Mouse (Mus musculus): ENCODE data around the gene Ptprb. TPM values are rescaled to one million over a fixed set of nuclear protein-coding genes. Genes with fewer than 3 reads are reported as not detected.

The Ptprb gene
- total and polyA plus RNA-seq, 3 experiments, result 14.8 to 66.3 (median 63.1) TPM

DNA sequence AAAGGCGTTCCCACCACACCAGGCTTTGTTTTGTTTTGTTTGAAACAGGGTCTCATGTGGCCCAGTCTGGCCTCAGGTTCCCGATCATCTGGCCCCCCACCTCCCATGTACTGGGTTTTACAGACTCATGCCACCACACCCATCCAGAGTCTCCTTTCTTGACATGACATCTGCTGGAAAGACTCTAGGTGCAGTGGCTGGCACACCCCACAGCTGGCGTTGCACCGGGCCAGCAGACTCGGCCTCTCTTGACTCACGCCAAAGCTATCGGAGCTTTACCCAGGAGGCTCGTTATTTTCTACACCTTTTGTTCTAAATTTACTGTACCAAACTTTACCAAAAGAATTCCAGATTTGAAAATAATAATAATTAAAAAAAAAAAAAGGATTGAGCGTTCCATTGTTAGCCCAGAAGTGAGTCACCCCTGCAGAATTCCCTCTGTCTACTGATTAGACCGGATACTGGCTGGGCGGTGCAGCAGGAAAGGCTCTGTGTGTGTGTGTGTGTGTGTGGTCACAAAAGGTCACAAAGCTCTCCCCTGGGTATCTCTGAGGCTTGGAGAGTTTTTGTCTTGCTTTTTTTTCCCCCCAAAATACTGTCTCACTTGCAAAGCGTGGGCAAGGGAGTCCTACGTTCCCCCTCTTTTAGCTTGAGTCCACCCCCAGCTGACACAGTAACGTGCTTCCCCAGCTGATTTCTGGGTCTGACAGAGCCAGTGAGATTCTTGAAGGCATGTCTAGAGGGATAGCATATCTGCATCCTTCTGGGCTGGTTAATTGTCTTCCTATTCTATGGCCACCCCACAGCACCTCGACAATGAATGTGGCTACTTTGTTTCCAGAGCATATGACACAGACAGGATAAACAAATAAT, 8.5 kb upstream of the Ptprb start:
- WGBS, result 22% methylated on average over 15 of the region's 15 CpGs
- no peaks in the 10 kb centered on the region for H3K79me2 ChIP-seq (replicated peaks; ENCODE audit: control insufficient read depth, insufficient read depth, low read length)
- H3K4me3 ChIP-seq, result no peak overlapping the region
- TF ChIP-seq CTCF (IDR thresholded peaks at IDR 0.05) (peak; percentile 46), EP300 (IDR thresholded peaks at IDR 0.05; ENCODE audit: insufficient read depth, low read depth, low read length) (peak; percentile 96), POLR2A (IDR thresholded peaks at IDR 0.05; ENCODE audit: insufficient read depth, low read depth, low read length) (peak; percentile 59)
- peak; percentile 70 to 82 for DNase-seq
- H3K9ac ChIP-seq (ENCODE audit: low read depth, low read length), result no peak overlapping the region
- H3K36me3 ChIP-seq (ENCODE audit: control insufficient read depth, insufficient read depth, low read length), result peaks cover 13% of the 10 kb centered on the region
- no peaks in the 10 kb centered on the region for H3K27me3 ChIP-seq (ENCODE audit: control insufficient read depth, insufficient read depth, low read length)
- H3K27ac ChIP-seq, result peak overlapping the region; percentile 89
- intact Hi-C loops (cut with DNase I), result loop anchor here (1.0 to 2.0 kb wide), 4 partner anchors 22 to 58 kb away; no protein-coding TSS in a partner anchor
- H3K4me1 ChIP-seq (ENCODE audit: control insufficient read depth, insufficient read depth, low read length), result peaks cover 21% of the 10 kb centered on the region

GRCm38 (mm10) chr10:116267434-116267822, 7.9 kb upstream of the Ptprb start:
- Histone ChIP-seq H3K36me3 (ENCODE audit: control insufficient read depth, insufficient read depth, low read length) (peaks cover 13% of the 10 kb centered on the region), H3K4me3 (no peak overlapping the region), H3K4me1 (ENCODE audit: control insufficient read depth, insufficient read depth, low read length) (peaks cover 19% of the 10 kb centered on the region), H3K27me3 (ENCODE audit: control insufficient read depth, insufficient read depth, low read length) (no peaks in the 10 kb centered on the region), H3K27ac (peak overlapping the region; percentile 89), H3K79me2 (replicated peaks; ENCODE audit: control insufficient read depth, insufficient read depth, low read length) (no peaks in the 10 kb centered on the region), H3K9ac (ENCODE audit: low read depth, low read length) (no peak overlapping the region)
- WGBS, result 26% methylated on average over 4 of the region's 4 CpGs
- intact Hi-C loops (cut with DNase I), result loop anchor here (2.0 kb wide), 3 partner anchors 21 to 33 kb away; no protein-coding TSS in a partner anchor
- TF ChIP-seq EP300 (IDR thresholded peaks at IDR 0.05; ENCODE audit: insufficient read depth, low read depth, low read length), result no peak
- 0 out of 2 replicates have a peak, but pooled peaks have one; percentile 12 for TF ChIP-seq POLR2A (IDR thresholded peaks at IDR 0.05; ENCODE audit: insufficient read depth, low read depth, low read length)
- no peak for DNase-seq

- WGBS, result 37% methylated on average over 4 of the region's 4 CpGs
- H3K27ac ChIP-seq, result peak overlapping the region; percentile 89
- no peak overlapping the region for H3K4me3 ChIP-seq
- no peak for TF ChIP-seq POLR2A (IDR thresholded peaks at IDR 0.05; ENCODE audit: insufficient read depth, low read depth, low read length)
- intact Hi-C loops (cut with DNase I), result no loop called here
- no peak overlapping the region for H3K9ac ChIP-seq (ENCODE audit: low read depth, low read length)
- no peak for DNase-seq
- H3K4me1 ChIP-seq (ENCODE audit: control insufficient read depth, insufficient read depth, low read length), result peaks cover 19% of the 10 kb centered on the region
- no peaks in the 10 kb centered on the region for H3K79me2 ChIP-seq (replicated peaks; ENCODE audit: control insufficient read depth, insufficient read depth, low read length)
- H3K36me3 ChIP-seq (ENCODE audit: control insufficient read depth, insufficient read depth, low read length), result peaks cover 13% of the 10 kb centered on the region
- H3K27me3 ChIP-seq (ENCODE audit: control insufficient read depth, insufficient read depth, low read length), result no peaks in the 10 kb centered on the region
These were observed 7.0 kb upstream of the Ptprb start for GRCm38 (mm10) chr10:116268343-116268742.

DNA sequence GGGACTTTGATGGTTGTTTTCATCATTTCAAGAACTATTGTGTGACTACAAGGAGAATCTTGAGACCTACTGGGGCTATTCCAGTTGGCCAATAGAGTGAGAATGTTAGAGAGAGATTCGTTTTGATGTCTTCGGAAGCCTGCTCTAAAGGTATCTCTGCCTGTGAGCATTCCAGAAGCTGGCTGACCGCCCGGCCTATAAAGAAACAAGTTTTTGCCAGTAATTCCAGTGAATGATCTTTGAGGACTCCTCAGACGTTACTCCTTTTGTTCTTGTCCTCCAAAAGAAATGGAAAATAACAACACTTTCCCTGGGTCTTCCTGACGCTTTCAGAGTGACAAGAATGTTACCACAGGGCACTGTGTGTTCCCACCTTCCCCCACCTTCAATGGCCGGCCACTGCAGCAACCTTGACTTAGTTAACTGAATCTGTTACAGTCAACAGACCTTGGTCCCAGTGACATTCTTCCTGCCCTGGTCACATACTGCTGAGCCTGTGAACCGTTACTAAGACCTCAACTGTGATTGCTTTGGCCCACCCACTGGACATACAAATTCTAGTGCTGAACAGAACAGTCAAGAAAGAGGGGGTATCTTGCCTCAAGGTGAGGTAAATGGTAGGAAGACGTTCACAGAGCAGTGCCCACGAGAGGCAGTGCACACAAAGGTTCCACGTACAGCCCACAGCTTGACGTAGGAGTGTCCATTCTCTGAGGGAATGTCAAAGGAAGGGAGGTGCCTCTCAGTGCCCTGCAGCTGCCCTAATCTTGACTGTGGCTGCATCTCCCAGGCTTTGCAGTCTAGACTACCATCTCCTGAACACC, 4.5 kb upstream of the Ptprb start:
- DNase-seq, result no peak
- no peak overlapping the region for H3K4me3 ChIP-seq
- H3K9ac ChIP-seq (ENCODE audit: low read depth, low read length), result no peak overlapping the region
- no peaks in the 10 kb centered on the region for H3K79me2 ChIP-seq (replicated peaks; ENCODE audit: control insufficient read depth, insufficient read depth, low read length)
- TF ChIP-seq EP300 (IDR thresholded peaks at IDR 0.05; ENCODE audit: insufficient read depth, low read depth, low read length) (no peak), POLR2A (IDR thresholded peaks at IDR 0.05; ENCODE audit: insufficient read depth, low read depth, low read length) (0 out of 2 replicates have a peak, but pooled peaks have one; percentile 42)
- peak overlapping the region; percentile 68 for H3K27ac ChIP-seq
- H3K4me1 ChIP-seq (ENCODE audit: control insufficient read depth, insufficient read depth, low read length), result peaks cover 19% of the 10 kb centered on the region
- H3K27me3 ChIP-seq (ENCODE audit: control insufficient read depth, insufficient read depth, low read length), result no peaks in the 10 kb centered on the region
- 57% methylated on average over 12 of the region's 12 CpGs for WGBS
- intact Hi-C loops (cut with DNase I), result no loop called here
- H3K36me3 ChIP-seq (ENCODE audit: control insufficient read depth, insufficient read depth, low read length), result peaks cover 13% of the 10 kb centered on the region

- Histone ChIP-seq H3K36me3 (ENCODE audit: control insufficient read depth, insufficient read depth, low read length) (peaks cover 13% of the 10 kb centered on the region), H3K4me1 (ENCODE audit: control insufficient read depth, insufficient read depth, low read length) (peaks cover 17% of the 10 kb centered on the region), H3K9ac (ENCODE audit: low read depth, low read length) (no peak overlapping the region), H3K79me2 (replicated peaks; ENCODE audit: control insufficient read depth, insufficient read depth, low read length) (no peaks in the 10 kb centered on the region), H3K27ac (peak overlapping the region; percentile 68), H3K4me3 (no peak overlapping the region), H3K27me3 (ENCODE audit: control insufficient read depth, insufficient read depth, low read length) (no peaks in the 10 kb centered on the region)
- intact Hi-C loops (cut with DNase I), result no loop called here
- TF ChIP-seq EP300 (IDR thresholded peaks at IDR 0.05; ENCODE audit: insufficient read depth, low read depth, low read length) (no peak), POLR2A (IDR thresholded peaks at IDR 0.05; ENCODE audit: insufficient read depth, low read depth, low read length) (no peak), CTCF (IDR thresholded peaks at IDR 0.05) (no peak)
- WGBS, result 38% methylated on average over 10 of the region's 10 CpGs
- no peak for DNase-seq
These were observed 3.8 kb upstream of the Ptprb start for GRCm38 (mm10) chr10:116271470-116271915.
